Mouse (Mus musculus) embryo, embryonic 10 days (tissue): ENCODE results near the gene Gm4297.
"Not testable (repeated sequence)": the region's sequence is repeated elsewhere in the genome, so short reads cannot be mapped to it uniquely, and the experiment has no call there.

Source experiments
- DNase-seq: peaks from one replicate; pipeline ENCODE4 v3.0.0-alpha.2; 2015; ENCODE audit warnings: low spot score

Gm4297 gene

GRCm38 (mm10) chrX:24574795-24575194, at the start of gene Gm4297:
Gene Gm4297, minus strand, starts transcription at chrX:24574895.
- DNase-seq, result not testable (repeated sequence)
